Mouse (Mus musculus): ENCODE results near the gene Rab15.

DNA sequence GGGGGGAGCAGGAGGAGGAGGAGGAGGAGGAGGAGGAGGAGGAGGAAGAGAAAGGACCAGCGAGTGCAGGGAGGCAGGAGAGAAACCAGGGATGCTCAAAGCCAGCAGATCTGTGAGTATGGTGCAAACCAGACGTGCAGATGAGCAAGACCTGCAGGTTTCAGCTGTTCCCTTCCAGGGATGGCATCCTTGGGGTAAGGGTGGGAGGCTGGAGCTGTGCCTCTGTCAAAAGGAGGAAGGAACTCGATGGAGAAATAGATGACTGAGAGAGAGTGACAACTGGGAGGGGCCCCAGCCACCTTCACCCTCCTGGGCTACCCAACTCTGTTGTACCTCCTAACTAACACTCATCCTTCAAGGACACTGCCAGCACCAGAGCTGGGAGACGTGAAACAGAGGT lies 6.0 kb downstream of the Rab15 start:
- TF ChIP-seq POLR2A (IDR thresholded peaks at IDR 0.05; ENCODE audit: borderline replicate concordance, insufficient read depth, low read length) (no peak), CTCF (IDR thresholded peaks at IDR 0.05; ENCODE audit: borderline replicate concordance, insufficient read depth, low read depth, low read length) (no peak)
